Mouse (Mus musculus): Measurements from ENCODE around the gene Mecr. TPM values are rescaled to one million over a fixed set of nuclear protein-coding genes. Genes with fewer than 3 reads are reported as not detected.

The Mecr gene
- polyA plus RNA-seq, 1 experiment from 2014 or later: 38.3 TPM

Other genes with a start within 250 kb of the Mecr start
- gene Ptpru, start 5.2 kb upstream of the Mecr start, polyA plus RNA-seq (2015; fragmentation: Nextera tagmentation; extraction: Ambion mirVana): 22.1 and 27.9 TPM in 2 replicates
- 116 and 117 TPM in 2 replicates for gene Srsf4, start 30.1 kb downstream of the Mecr start, polyA plus RNA-seq (2015; fragmentation: Nextera tagmentation; extraction: Ambion mirVana)
- 0.15 and 0.45 TPM in 2 replicates for gene Tmem200b, start 78.3 kb downstream of the Mecr start, polyA plus RNA-seq (2015; fragmentation: Nextera tagmentation; extraction: Ambion mirVana)
- gene Gm10300, start 231.2 kb downstream of the Mecr start, polyA plus RNA-seq (2015; fragmentation: Nextera tagmentation; extraction: Ambion mirVana): 0.08 TPM in 1 of 2 replicates, not detected in the other
- gene Epb41, start 231.9 kb downstream of the Mecr start, polyA plus RNA-seq (2015; fragmentation: Nextera tagmentation; extraction: Ambion mirVana): 74.4 and 80.1 TPM in 2 replicates

Data from midbrain, embryonic 15.5 days (tissue).